Mouse (Mus musculus): ENCODE results near the gene Dynll2.

DNA sequence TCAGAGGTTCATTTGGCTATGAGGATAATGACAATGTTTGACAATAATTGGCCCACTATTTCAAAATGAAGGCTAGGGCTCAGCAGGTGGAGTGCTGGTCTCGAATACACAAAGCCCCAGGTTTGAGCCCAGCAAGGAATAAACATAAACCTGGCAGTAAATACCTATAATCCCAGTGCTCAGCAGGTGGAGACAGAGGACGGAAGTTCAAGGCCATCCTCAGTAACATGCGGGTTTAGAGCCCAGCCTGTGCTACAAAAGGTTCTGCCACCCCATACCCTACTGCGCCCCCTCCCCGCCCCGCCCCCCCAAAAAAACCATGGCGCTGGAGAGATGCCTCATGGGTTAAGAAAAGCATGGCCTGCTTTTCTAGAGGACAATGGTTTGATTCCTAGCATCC lies 48.6 kb upstream of the Dynll2 start:
- TF ChIP-seq EP300 (IDR thresholded peaks at IDR 0.05): no peak
- TF ChIP-seq CTCF (IDR thresholded peaks at IDR 0.05): no peak

Data from lung, postnatal 0 days (tissue).